Mouse (Mus musculus) liver, embryonic 14.5 days (tissue): ENCODE measurements around the gene Xpo4. TPM values are rescaled to one million over a fixed set of nuclear protein-coding genes. Genes with fewer than 3 reads are reported as not detected.
A peak's percentile ranks its signal among the peaks of the same experiment; 100 is the strongest.

Source experiments
- ATAC-seq: fragments of 200-750 bp; cut with Nextera tagmentation; 2 replicates; pipeline ENCODE4 v1.8.0; 2017; ENCODE audit warnings: moderate number of reproducible peaks, mild to moderate bottlenecking, moderate library complexity; ENCODE audit not compliant: insufficient read depth
- DNase-seq, 3 experiments: peaks; one replicate each; pipeline ENCODE4 v3.0.0-alpha.2; 2012 to 2013; ENCODE audit warnings: low read depth in 3 of 3, low spot score in 3 of 3
- H3K27ac ChIP-seq: fragments of 300-500 bp; sonication (generic); 2 replicates; pipeline ENCODE4 v1.5.1; 2014; ENCODE audit warnings: moderate library complexity, mild to moderate bottlenecking, control low read depth, inconsistent platforms
- H3K27me3 ChIP-seq: fragments of 300-500 bp; sonication (generic); 2 replicates; pipeline ENCODE4 v1.6.1; 2014; ENCODE audit warnings: mild to moderate bottlenecking, low read length, moderate library complexity; ENCODE audit not compliant: control insufficient read depth, insufficient read depth
- H3K36me3 ChIP-seq: fragments of 300-500 bp; sonication (generic); replicated peaks from 2 replicates; pipeline ENCODE4 v1.6.1; 2014; ENCODE audit warnings: low read depth; ENCODE audit not compliant: control insufficient read depth, insufficient read depth
- H3K4me1 ChIP-seq, 2 experiments: fragments of 200-500 bp in 1 of 2; fragments of 300-500 bp in 1 of 2; sonication (generic) in 1 of 2; replicated peaks; 2 replicates each; pipeline ENCODE4 v1.6.1; 2012 to 2014; ENCODE audit warnings: antibody characterized with exemption in 1 of 2, inconsistent platforms in 1 of 2, low read length in 1 of 2; ENCODE audit not compliant: control insufficient read depth in 2 of 2, insufficient read depth in 2 of 2
- H3K4me2 ChIP-seq: fragments of 300-500 bp; sonication (generic); 2 replicates; pipeline ENCODE4 v1.6.1; 2014; ENCODE audit warnings: low read depth, mild to moderate bottlenecking, control low read depth, moderate library complexity
- H3K4me3 ChIP-seq, 2 experiments: fragments of 200-500 bp in 1 of 2; fragments of 300-500 bp in 1 of 2; sonication (generic) in 1 of 2; 2 replicates each; pipeline ENCODE4 v1.5.1; 2012 to 2014; ENCODE audit warnings: low read depth in 2 of 2, low read length in 2 of 2, mild to moderate bottlenecking in 2 of 2, control low read depth in 1 of 2, inconsistent platforms in 1 of 2, moderate library complexity in 1 of 2; ENCODE audit not compliant: insufficient read depth in 1 of 2
- H3K9ac ChIP-seq: fragments of 300-500 bp; sonication (generic); replicated peaks from 2 replicates; pipeline ENCODE4 v1.6.1; 2014; ENCODE audit warnings: mild to moderate bottlenecking, control low read depth, moderate library complexity
- H3K9me3 ChIP-seq: fragments of 300-500 bp; sonication (generic); 2 replicates; pipeline ENCODE4 v1.6.1; 2016; ENCODE audit warnings: low read length, mixed read lengths; ENCODE audit not compliant: control insufficient read depth
- CTCF ChIP-seq: IDR thresholded peaks from 2 replicates; pipeline ENCODE4 v1.5.1; 2016; ENCODE audit warnings: antibody characterized with exemption, low read depth, control low read depth
- EP300 ChIP-seq: IDR thresholded peaks from 2 replicates; pipeline ENCODE4 v1.6.1; 2016; ENCODE audit warnings: antibody characterized with exemption, low read depth
- WGBS: fragments of 180-500 bp; shearing (Covaris S2); extraction: QIAGEN DNeasy Blood & Tissue Kit; methylation state at CpG from one replicate; pipeline ENCODE4 v1.1.7; 2014; ENCODE audit not compliant: insufficient replicate concordance; 5-methylcytosine and 5-hydroxymethylcytosine counted together
- polyA plus RNA-seq, 2 experiments: library from polyadenylated mRNA; depleted of rRNA in 1 of 2; stranded (reverse) in 1 of 2; unstranded in 1 of 2; fragments of >200 nt; fragmentation: Nextera tagmentation in 1 of 2; extraction: Ambion mirVana in 1 of 2; gene quantifications; 2 replicates each; pipeline versions ENCODE4 v1.2.1 to v1.2.3; 2012 to 2014

The Xpo4 gene
- polyA plus RNA-seq, 2 experiments: 6.8 to 14.5 TPM

DNA sequence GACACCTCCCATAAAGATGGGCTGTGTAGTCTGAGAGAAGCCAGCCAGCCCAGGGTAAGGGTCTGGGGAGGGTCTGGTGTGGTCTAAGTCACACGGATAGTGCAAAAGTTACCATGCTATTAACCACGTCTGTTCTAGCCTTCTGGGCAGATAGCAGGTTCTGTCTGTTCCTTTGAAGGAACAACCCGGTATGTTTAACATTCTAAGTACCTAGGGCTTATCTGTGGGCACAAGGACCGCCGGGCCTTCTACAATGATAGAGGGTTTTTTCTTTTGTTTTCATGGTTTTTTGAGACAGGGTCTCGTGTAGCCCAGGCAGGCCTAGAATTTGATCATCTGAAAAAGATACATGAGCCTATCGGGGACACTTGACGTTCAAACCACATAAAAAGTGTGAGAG is 119.1 kb downstream of the Xpo4 start:
- DNase-seq: no peak
- Histone ChIP-seq H3K36me3 (no peaks in the 10 kb centered on the region), H3K27me3 (no peaks in the 10 kb centered on the region), H3K4me1 (peaks cover 0 to 5% of the 10 kb centered on the region in 2 experiments; a peak in 2 of 4 replicates), H3K4me3 (no peak overlapping the region), H3K27ac (no peak overlapping the region), H3K9ac (no peak overlapping the region), H3K9me3 (no peaks in the 10 kb centered on the region), H3K4me2 (no peak overlapping the region)
- no peak for TF ChIP-seq EP300
- TF ChIP-seq CTCF: no peak
- WGBS: 35% methylated on average over 8 of the region's 8 CpGs
- no peak for ATAC-seq

DNA sequence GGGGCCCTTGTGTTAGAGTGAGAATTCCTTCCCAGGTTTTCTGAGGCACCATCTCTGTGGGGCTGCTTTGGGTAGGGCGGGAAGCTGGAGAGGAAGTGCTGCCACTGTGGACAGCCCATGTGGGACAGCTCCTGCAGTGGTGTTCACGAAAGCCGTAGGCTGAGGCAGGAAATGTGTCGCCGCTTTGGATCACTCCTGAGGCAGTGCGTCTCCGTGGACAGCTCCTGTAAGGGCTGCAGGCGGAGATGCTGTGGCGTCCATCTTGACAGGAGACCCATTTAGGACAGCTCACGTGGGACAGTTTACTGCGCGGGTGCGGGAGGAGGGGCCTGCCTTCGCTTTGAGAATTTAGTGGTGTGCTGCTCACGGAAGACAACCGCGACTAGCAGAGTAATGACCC is 119.7 kb downstream of the Xpo4 start:
- H3K36me3 ChIP-seq: no peaks in the 10 kb centered on the region
- no peaks in the 10 kb centered on the region for H3K27me3 ChIP-seq
- DNase-seq: no peak
- no peak for ATAC-seq
- no peak for TF ChIP-seq CTCF
- no peak for TF ChIP-seq EP300
- H3K27ac ChIP-seq: no peak overlapping the region
- no peaks in the 10 kb centered on the region for H3K9me3 ChIP-seq
- H3K4me1 ChIP-seq: peaks cover 0 to 5% of the 10 kb centered on the region in 2 experiments; a peak in 2 of 4 replicates
- 69% methylated on average over 17 of the region's 17 CpGs for WGBS
- no peak overlapping the region for H3K9ac ChIP-seq
- H3K4me2 ChIP-seq: no peak overlapping the region
- no peak overlapping the region for H3K4me3 ChIP-seq

DNA sequence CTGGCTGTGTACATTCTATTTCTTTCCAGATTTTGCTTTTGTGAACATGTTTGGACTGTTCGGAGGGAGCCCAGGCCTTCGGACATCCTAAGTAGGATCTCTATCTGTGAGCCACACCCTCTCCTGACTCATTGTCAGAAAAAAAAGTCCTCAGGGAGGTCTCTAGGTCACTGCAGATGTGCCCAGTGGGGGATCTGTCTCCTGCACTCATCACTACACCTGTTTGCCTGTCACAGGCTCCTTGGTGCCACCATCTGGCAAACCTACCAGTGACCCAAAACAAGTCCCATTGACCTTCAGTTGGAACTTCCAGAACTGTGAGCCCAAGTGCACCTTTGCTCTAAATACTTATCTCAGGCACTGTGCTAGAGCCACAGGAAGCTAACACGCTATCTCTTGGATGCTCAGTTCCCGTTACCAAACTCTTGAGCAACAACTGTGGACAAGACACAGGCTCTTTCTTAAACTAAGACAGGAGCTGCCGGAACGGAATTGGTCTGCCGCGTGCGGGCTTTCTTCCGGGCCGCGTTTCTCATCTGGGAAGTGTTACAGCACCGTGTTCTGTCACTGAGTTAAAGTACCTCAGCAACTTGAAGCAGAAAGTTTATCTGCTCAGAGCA is 121.7 kb downstream of the Xpo4 start:
- no peak overlapping the region for H3K4me2 ChIP-seq
- H3K9ac ChIP-seq: no peak overlapping the region
- H3K4me1 ChIP-seq: peaks cover 0 to 6% of the 10 kb centered on the region in 2 experiments; a peak in 2 of 4 replicates
- no peak overlapping the region for H3K4me3 ChIP-seq
- DNase-seq (no peak), ATAC-seq (no peak)
- TF ChIP-seq EP300: no peak
- TF ChIP-seq CTCF: no peak
- no peaks in the 10 kb centered on the region for H3K36me3 ChIP-seq
- 53% methylated on average over 13 of the region's 13 CpGs for WGBS
- H3K9me3 ChIP-seq: no peaks in the 10 kb centered on the region
- H3K27me3 ChIP-seq: no peaks in the 10 kb centered on the region
- H3K27ac ChIP-seq: no peak overlapping the region

DNA sequence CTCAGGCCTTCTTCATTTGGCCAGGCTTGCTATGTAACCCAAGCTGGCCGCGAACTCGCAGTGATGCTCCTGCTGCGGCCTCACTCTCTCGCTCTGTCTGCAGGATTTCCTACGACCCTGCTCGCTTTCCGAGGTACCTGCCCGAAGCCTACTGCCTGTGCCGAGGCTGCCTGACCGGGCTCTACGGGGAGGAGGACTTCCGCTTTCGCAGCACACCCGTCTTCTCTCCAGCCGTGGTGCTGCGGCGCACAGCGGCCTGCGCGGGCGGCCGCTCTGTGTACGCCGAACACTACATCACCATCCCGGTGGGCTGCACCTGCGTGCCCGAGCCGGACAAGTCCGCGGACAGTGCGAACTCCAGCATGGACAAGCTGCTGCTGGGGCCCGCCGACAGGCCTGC is 123.0 kb downstream of the Xpo4 start:
- no peak overlapping the region for H3K27ac ChIP-seq
- no peak overlapping the region for H3K4me3 ChIP-seq
- peaks cover 0 to 13% of the 10 kb centered on the region in 2 experiments; a peak in 2 of 4 replicates for H3K4me1 ChIP-seq
- H3K36me3 ChIP-seq: no peaks in the 10 kb centered on the region
- TF ChIP-seq CTCF: no peak
- no peak overlapping the region for H3K9ac ChIP-seq
- DNase-seq (no peak), ATAC-seq (no peak)
- no peaks in the 10 kb centered on the region for H3K9me3 ChIP-seq
- WGBS: 60% methylated on average over 34 of the region's 34 CpGs
- H3K27me3 ChIP-seq: no peaks in the 10 kb centered on the region
- H3K4me2 ChIP-seq: peak overlapping the region; percentile 29

DNA sequence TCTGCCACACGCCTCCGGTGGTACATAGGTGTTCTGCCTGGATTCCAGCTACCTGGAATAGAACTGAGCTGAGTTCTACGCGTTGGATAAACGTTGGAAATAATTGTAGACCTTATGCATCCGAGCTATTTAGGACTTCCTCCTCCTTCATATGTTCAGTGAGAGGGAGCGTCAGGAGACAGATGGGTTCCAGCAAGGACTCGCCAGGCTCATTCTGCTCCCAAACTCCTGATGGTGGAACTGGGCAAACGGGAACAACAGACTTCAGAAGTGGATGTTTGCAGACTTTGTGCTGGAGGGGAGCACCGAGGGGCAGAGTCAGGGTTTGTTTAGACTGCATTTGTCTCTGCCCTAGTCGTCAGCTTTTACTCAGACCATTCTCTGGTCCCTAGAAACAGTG is 124.5 kb downstream of the Xpo4 start:
- DNase-seq (no peak), ATAC-seq (no peak)
- TF ChIP-seq EP300: no peak
- TF ChIP-seq CTCF: no peak
- Histone ChIP-seq H3K36me3 (no peaks in the 10 kb centered on the region), H3K27me3 (no peaks in the 10 kb centered on the region), H3K4me1 (peaks cover 0 to 8% of the 10 kb centered on the region in 2 experiments; a peak in 2 of 4 replicates), H3K4me3 (no peak overlapping the region), H3K9ac (no peak overlapping the region), H3K4me2 (no peak overlapping the region), H3K9me3 (no peaks in the 10 kb centered on the region), H3K27ac (no peak overlapping the region)
- 66% methylated on average over 11 of the region's 11 CpGs for WGBS
